Mouse (Mus musculus) mouse embryonic stem cell (cell line): ENCODE data around the gene 4930404H24Rik.

Experiments used
- in situ Hi-C, 2 experiments: fragments of 300-500 bp; cut with MboI; formaldehyde crosslinking; loops; 1 replicate in 1 of 2; 3 replicates in 1 of 2; pipeline ENCODE4 v1.14.3; 2019 to 2020; ENCODE audit warnings: low sequenced_read_pairs in 2 of 2, low pct_unique_long_range_greater_than_20kb in 1 of 2, mixed read lengths in 1 of 2; ENCODE audit not compliant: unreplicated experiment in 1 of 2

Gene 4930404H24Rik

GRCm38 (mm10) chr2:153492573-153493392, at the start of gene 4930404H24Rik:
4930404H24Rik (plus strand) TSS chr2:153492790.
- in situ Hi-C loops: loop anchor here (25.0 kb wide), 1 partner anchor 95 kb away; no protein-coding TSS in a partner anchor

- in situ Hi-C loops: no loop called here
Observed at GRCm38 (mm10) chr2:153443434-153444240, 49.0 kb upstream of the 4930404H24Rik start.

GRCm38 (mm10) chr2:153444254-153445136, 48.1 kb upstream of the 4930404H24Rik start:
- in situ Hi-C loops: no loop called here

- in situ Hi-C loops: no loop called here
Observed at GRCm38 (mm10) chr2:153445137-153446016, 47.2 kb upstream of the 4930404H24Rik start.

GRCm38 (mm10) chr2:153446017-153446408, 46.6 kb upstream of the 4930404H24Rik start:
- in situ Hi-C loops: no loop called here

- in situ Hi-C loops: no loop called here
Observed at GRCm38 (mm10) chr2:153446476-153446875, 46.1 kb upstream of the 4930404H24Rik start.

GRCm38 (mm10) chr2:153447719-153448118, 44.9 kb upstream of the 4930404H24Rik start:
- in situ Hi-C loops: no loop called here

- in situ Hi-C loops: no loop called here
Observed at GRCm38 (mm10) chr2:153448519-153448918, 44.1 kb upstream of the 4930404H24Rik start.

GRCm38 (mm10) chr2:153453961-153454759, 38.4 kb upstream of the 4930404H24Rik start:
- in situ Hi-C loops: no loop called here

- in situ Hi-C loops: no loop called here
Observed at GRCm38 (mm10) chr2:153454841-153455506, 37.6 kb upstream of the 4930404H24Rik start.

- in situ Hi-C loops: no loop called here
Observed at GRCm38 (mm10) chr2:153457467-153457866, 35.1 kb upstream of the 4930404H24Rik start.

- in situ Hi-C loops: no loop called here
Observed at GRCm38 (mm10) chr2:153458022-153458441, 34.6 kb upstream of the 4930404H24Rik start.

- in situ Hi-C loops: no loop called here
Observed at GRCm38 (mm10) chr2:153463257-153463656, 29.3 kb upstream of the 4930404H24Rik start.

- in situ Hi-C loops: no loop called here
Observed at GRCm38 (mm10) chr2:153467372-153467771, 25.2 kb upstream of the 4930404H24Rik start.

- in situ Hi-C loops: no loop called here
Observed at GRCm38 (mm10) chr2:153469317-153469716, 23.3 kb upstream of the 4930404H24Rik start.

GRCm38 (mm10) chr2:153469764-153470163, 22.8 kb upstream of the 4930404H24Rik start:
- in situ Hi-C loops: no loop called here
